Mouse (Mus musculus): Measurements from ENCODE around the gene Olfr324. TPM values are rescaled to one million over a fixed set of nuclear protein-coding genes. Genes with fewer than 3 reads are reported as not detected.

Olfr324 gene
- total RNA-seq, 2 experiments from 2014 or later, result not detected

DNA sequence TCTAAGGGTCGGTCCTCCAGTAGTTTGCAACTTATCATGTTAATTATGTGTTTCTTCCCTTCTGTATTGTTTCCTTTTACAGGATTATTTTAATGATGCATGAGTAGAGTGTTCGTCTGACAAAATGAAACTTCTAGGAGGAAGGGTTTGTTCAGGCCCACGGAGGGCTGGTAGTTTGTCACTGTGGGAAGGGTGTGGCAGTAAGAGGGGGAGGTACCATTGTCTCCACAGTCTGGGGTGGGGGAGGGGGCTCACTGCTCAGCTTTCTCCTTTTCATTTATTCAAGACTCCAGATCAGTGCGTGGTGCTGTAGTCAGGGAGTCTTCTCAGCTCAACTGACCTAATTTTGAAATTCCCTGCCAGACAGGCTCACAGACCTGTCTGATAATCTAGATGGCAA is 31.2 kb downstream of the Olfr324 start:
- ATAC-seq (replicated peaks; ENCODE audit: low FRiP score, low TSS enrichment, poor library complexity, severe bottlenecking), result no peak

DNA sequence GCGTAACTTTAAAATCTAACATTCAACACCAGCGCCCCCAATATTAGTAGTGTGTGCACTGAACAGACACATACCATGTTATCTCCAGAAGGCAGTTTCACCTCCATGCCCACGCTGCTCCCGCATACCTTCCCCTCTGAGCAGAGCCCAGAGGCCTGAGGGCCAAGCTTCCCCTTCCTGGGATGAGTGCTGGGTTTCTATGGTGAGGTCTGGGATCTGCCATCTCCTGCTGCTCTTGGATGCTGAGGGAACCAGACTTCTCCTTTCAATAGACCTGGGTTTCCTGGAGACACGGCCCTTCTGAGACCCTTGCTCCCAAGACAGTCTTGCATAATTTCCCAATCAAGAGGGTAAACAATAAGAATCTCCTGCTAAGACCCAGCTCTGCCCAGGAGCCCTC is 35.5 kb downstream of the Olfr324 start, which contains the start of gene Olfr323:
Gene Olfr323 (minus strand): TSS at position 101 of the 400 bp plus-strand sequence.
- no peak for ATAC-seq (replicated peaks; ENCODE audit: low FRiP score, low TSS enrichment, poor library complexity, severe bottlenecking)

DNA sequence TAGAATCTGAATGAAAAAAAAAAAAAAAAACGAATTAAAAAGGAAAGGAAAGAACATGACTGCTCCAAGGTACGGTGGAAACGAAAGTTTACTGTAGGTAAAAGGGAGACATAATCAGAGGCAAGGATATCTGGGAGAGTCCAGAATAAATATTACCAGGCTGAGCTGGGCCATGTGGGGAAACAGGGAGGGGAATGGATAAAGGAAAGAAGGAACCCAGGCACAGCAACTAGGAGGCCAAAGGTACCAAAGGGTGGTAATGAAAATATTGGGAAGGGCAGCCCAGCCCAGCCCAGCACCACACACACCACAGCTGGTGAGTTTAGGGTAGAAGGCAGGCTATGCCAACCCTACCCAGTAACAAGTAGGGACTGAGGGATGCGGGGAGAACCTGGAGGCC is 40.0 kb downstream of the Olfr324 start:
- no peak for ATAC-seq (replicated peaks; ENCODE audit: low FRiP score, low TSS enrichment, poor library complexity, severe bottlenecking)

DNA sequence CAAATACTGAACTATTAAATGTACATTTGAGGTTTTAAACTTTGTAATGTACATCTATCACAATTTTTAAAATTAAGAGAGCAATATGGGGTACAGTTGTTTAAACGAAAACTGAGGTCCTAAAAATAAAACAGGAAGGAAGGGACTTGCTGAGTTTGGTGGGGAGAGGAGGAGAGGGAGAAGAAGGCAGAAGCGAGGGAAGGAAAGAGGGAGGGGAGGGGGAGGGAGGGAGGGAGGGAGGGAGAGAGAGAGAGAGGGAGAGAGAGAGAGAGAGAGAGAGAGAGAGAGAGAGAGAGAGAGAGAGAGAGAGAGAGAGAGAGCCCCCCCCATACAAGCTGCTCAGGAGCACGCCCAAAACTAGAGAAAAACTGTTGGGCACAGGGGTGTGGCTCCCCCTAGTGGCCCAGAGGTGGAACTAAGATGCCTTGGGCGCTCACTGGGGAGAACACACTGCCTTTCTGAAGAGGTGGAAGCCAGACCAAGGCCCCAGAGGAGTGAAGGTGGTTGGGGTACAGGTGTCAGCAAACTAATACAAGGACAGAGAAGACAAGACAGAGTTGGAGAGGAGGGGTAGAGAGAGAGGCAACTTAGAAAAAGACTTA is 41.6 kb downstream of the Olfr324 start:
- peak; percentile 35; the same call in 1 of the 2 replicates for ATAC-seq (replicated peaks; ENCODE audit: low FRiP score, low TSS enrichment, poor library complexity, severe bottlenecking)

DNA sequence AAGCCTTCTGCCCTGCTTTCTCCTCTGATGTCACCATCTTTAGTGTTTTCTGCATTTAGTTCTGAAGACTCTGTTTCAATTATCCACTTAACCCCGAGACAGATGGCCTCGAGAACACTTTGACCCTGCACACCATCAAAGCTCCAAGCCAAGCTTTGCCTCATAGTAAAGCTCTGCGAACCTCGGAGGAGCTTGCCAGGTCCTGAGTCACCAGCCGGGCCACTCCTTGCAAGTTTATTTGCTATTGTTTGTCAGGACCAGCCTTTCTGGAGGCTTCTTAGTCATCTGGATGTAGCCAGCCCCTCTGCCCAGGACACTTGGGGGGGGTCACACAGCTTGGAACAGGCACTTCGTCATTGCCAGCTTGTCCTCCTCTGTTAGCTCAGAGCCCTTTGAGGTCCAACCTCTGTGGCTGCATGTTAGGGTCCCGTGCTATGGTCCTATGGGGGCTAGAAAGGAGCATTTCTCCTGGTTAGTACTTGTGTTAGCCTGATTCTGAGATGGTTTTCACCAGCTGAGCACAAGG is 43.3 kb downstream of the Olfr324 start:
- ATAC-seq (replicated peaks; ENCODE audit: low FRiP score, low TSS enrichment, poor library complexity, severe bottlenecking), result no peak

DNA sequence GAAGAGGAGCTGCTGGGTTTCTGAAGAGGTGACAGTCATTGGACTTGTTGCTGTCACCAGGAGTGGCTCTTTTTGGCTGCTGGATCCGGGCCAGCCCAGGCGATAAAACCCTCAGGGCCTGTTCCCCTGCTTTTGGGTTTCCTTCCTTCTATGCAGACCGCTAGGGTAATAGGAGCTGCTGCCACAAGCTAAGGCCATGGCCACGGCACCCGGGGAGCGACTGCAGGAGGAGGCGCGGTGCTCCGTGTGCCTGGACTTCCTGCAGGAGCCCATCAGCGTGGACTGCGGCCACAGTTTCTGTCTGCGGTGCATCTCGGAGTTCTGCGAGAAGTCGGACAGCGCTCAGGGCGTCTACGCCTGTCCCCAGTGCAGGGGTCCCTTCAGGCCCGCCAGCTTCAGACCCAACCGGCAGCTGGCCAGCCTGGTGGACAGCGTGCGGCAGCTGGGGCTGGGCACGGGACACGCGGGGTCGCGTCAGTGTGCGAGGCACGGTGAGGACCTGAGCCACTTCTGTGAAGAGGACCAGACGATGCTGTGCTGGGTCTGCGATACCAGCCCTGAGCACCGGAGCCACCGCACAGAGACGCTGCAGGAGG is 45.5 kb downstream of the Olfr324 start, which contains the start of gene Trim58:
Gene Trim58 (plus strand): TSS at position 194 of the 596 bp plus-strand sequence.
- ATAC-seq (replicated peaks; ENCODE audit: low FRiP score, low TSS enrichment, poor library complexity, severe bottlenecking), result peak; percentile 42

DNA sequence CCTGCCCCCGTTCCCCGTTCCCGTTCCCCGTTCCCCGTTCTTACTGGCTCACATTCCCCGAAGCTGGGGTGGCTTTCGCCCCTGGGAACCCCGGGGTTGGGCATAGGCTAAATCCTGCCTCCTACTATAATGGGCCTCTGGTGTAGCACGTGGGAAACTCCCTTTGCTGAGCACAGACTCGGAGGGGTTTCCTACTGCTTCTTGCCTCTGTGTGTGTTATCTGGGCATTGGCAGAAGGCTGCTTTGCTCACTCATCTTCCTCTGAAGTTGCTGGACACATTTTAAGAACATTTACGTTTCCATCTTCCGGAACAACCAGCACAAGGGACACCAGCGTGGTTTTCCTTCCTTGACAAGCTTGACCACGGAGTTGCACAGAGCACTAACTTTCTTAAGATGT is 46.1 kb downstream of the Olfr324 start:
- peak; percentile 66 for ATAC-seq (replicated peaks; ENCODE audit: low FRiP score, low TSS enrichment, poor library complexity, severe bottlenecking)

DNA sequence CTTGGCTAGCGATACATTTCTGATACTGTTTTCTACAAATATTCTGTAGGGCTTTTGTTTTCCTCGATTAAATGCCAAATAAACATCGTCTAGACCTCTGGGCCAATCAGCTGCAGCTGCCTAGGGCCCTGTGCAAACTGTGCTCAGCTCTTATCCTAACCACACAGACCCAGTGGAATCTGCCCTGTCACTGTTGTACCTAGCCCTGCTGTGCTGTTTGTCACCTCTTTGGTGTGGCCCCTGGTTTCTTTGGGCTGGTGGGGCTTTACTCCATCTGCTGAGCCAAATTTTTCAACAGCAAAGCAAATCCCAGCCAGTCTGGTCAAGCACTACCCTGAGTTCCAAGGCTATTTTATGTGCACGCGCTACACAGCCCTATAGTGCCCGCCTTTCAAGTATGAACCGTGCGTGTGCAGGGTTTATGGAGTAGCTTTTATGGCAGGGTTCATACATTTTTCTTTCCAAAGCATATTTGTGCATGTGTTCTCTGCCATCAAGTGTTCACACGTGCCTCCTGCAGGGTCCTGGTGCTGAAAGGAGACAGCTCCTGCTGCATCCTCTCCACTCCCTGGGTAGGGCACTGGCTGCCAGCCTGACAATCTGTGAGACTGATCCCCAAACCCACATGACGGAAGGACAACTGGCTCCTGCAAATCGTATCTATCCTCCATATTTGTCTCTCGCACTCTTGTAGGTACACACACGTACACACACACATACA is 46.9 kb downstream of the Olfr324 start:
- ATAC-seq (replicated peaks; ENCODE audit: low FRiP score, low TSS enrichment, poor library complexity, severe bottlenecking), result peak; percentile 92

DNA sequence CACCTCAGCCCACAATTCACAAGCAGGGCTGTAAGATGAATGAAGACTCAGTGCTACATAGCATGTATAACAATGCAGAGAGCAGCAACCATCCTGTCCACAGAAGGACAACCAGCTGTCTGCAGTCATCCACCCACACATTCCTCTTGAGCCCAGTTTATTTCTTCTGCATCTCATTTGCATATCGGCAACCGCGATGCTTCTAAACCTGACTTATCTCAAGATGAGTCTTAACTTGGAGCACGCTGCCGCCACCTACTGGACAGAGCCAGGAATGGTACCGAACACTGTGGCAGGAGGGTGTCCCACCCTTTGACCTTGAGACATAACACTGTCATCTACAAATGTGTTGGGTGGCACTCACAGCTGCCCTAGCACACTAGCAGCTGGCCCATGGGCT is 48.4 kb downstream of the Olfr324 start:
- ATAC-seq (replicated peaks; ENCODE audit: low FRiP score, low TSS enrichment, poor library complexity, severe bottlenecking), result peak; percentile 53

Other genes starting within 250 kb of the Olfr324 start
- gene Lypd8, start 216.1 kb upstream of the Olfr324 start, total RNA-seq (2014; fragmentation: Nextera tagmentation), result not detected in 2 replicates
- not detected in 2 replicates for gene Lypd8, start 216.1 kb upstream of the Olfr324 start, total RNA-seq (2017)
- not detected in 2 replicates for gene 1810065E05Rik, start 174.0 kb upstream of the Olfr324 start, total RNA-seq (2014; fragmentation: Nextera tagmentation)
- not detected in 2 replicates for gene 1810065E05Rik, start 174.0 kb upstream of the Olfr324 start, total RNA-seq (2017)
- not detected in 2 replicates for gene Gm12253, start 162.6 kb upstream of the Olfr324 start, total RNA-seq (2014; fragmentation: Nextera tagmentation)
- gene Gm12253, start 162.6 kb upstream of the Olfr324 start, total RNA-seq (2017), result not detected in 2 replicates
- gene Lypd9, start 142.2 kb upstream of the Olfr324 start, total RNA-seq (2014; fragmentation: Nextera tagmentation), result not detected in 2 replicates
- not detected in 2 replicates for gene Lypd9, start 142.2 kb upstream of the Olfr324 start, total RNA-seq (2017)
- not detected in 2 replicates for gene Olfr30, start 132.8 kb upstream of the Olfr324 start, total RNA-seq (2014; fragmentation: Nextera tagmentation)
- gene Olfr30, start 132.8 kb upstream of the Olfr324 start, total RNA-seq (2017), result not detected in 2 replicates
- gene Olfr332, start 102.6 kb upstream of the Olfr324 start, total RNA-seq (2014; fragmentation: Nextera tagmentation), result not detected in 2 replicates
- not detected in 2 replicates for gene Olfr332, start 102.6 kb upstream of the Olfr324 start, total RNA-seq (2017)
- not detected in 2 replicates for gene Olfr331, start 92.5 kb upstream of the Olfr324 start, total RNA-seq (2014; fragmentation: Nextera tagmentation)
- not detected in 2 replicates for gene Olfr331, start 92.5 kb upstream of the Olfr324 start, total RNA-seq (2017)
- gene Olfr330, start 60.3 kb upstream of the Olfr324 start, total RNA-seq (2014; fragmentation: Nextera tagmentation), result not detected in 2 replicates
- gene Olfr330, start 60.3 kb upstream of the Olfr324 start, total RNA-seq (2017), result not detected in 2 replicates
- gene Olfr329-ps, start 48.7 kb upstream of the Olfr324 start, total RNA-seq (2014; fragmentation: Nextera tagmentation), result not detected in 2 replicates
- not detected in 2 replicates for gene Olfr329-ps, start 48.7 kb upstream of the Olfr324 start, total RNA-seq (2017)
- not detected in 2 replicates for gene Olfr328, start 39.5 kb upstream of the Olfr324 start, total RNA-seq (2014; fragmentation: Nextera tagmentation)
- gene Olfr328, start 39.5 kb upstream of the Olfr324 start, total RNA-seq (2017), result not detected in 2 replicates
- not detected in 2 replicates for gene Olfr224, start 24.6 kb upstream of the Olfr324 start, total RNA-seq (2014; fragmentation: Nextera tagmentation)
- not detected in 2 replicates for gene Olfr224, start 24.6 kb upstream of the Olfr324 start, total RNA-seq (2017)
- gene Olfr325, start 17.4 kb upstream of the Olfr324 start, total RNA-seq (2014; fragmentation: Nextera tagmentation), result not detected in 2 replicates
- gene Olfr325, start 17.4 kb upstream of the Olfr324 start, total RNA-seq (2017), result not detected in 2 replicates
- gene 2210407C18Rik, start 21.0 kb downstream of the Olfr324 start, total RNA-seq (2014; fragmentation: Nextera tagmentation), result not detected in 2 replicates
- not detected in 2 replicates for gene 2210407C18Rik, start 21.0 kb downstream of the Olfr324 start, total RNA-seq (2017)
- not detected in 2 replicates for gene Olfr323, start 35.4 kb downstream of the Olfr324 start, total RNA-seq (2014; fragmentation: Nextera tagmentation)
- not detected in 2 replicates for gene Olfr323, start 35.4 kb downstream of the Olfr324 start, total RNA-seq (2017)
- gene Trim58, start 45.4 kb downstream of the Olfr324 start, total RNA-seq (2014; fragmentation: Nextera tagmentation), result 10.9 and 13.2 TPM in 2 replicates
- gene Trim58, start 45.4 kb downstream of the Olfr324 start, total RNA-seq (2017), result 5.3 and 8.0 TPM in 2 replicates
- not detected in 2 replicates for gene Olfr322, start 63.7 kb downstream of the Olfr324 start, total RNA-seq (2014; fragmentation: Nextera tagmentation)
- 0.15 TPM in 1 of 2 replicates, not detected in the other for gene Olfr322, start 63.7 kb downstream of the Olfr324 start, total RNA-seq (2017)
- gene Olfr320, start 86.0 kb downstream of the Olfr324 start, total RNA-seq (2014; fragmentation: Nextera tagmentation), result not detected in 2 replicates
- gene Olfr320, start 86.0 kb downstream of the Olfr324 start, total RNA-seq (2017), result not detected in 2 replicates
- gene Olfr319, start 104.0 kb downstream of the Olfr324 start, total RNA-seq (2014; fragmentation: Nextera tagmentation), result not detected in 2 replicates
- not detected in 2 replicates for gene Olfr319, start 104.0 kb downstream of the Olfr324 start, total RNA-seq (2017)
- not detected in 2 replicates for gene Olfr318, start 128.9 kb downstream of the Olfr324 start, total RNA-seq (2014; fragmentation: Nextera tagmentation)
- not detected in 2 replicates for gene Olfr318, start 128.9 kb downstream of the Olfr324 start, total RNA-seq (2017)
- not detected in 2 replicates for gene Olfr317, start 144.1 kb downstream of the Olfr324 start, total RNA-seq (2014; fragmentation: Nextera tagmentation)
- gene Olfr317, start 144.1 kb downstream of the Olfr324 start, total RNA-seq (2017), result not detected in 2 replicates
- gene Olfr316, start 157.6 kb downstream of the Olfr324 start, total RNA-seq (2014; fragmentation: Nextera tagmentation), result not detected in 2 replicates
- not detected in 2 replicates for gene Olfr316, start 157.6 kb downstream of the Olfr324 start, total RNA-seq (2017)
- not detected in 2 replicates for gene Olfr315, start 178.1 kb downstream of the Olfr324 start, total RNA-seq (2014; fragmentation: Nextera tagmentation)
- gene Olfr315, start 178.1 kb downstream of the Olfr324 start, total RNA-seq (2017), result not detected in 2 replicates
- not detected in 2 replicates for gene Olfr314, start 187.8 kb downstream of the Olfr324 start, total RNA-seq (2014; fragmentation: Nextera tagmentation)
- not detected in 2 replicates for gene Olfr314, start 187.8 kb downstream of the Olfr324 start, total RNA-seq (2017)
- gene Fam183b, start 206.8 kb downstream of the Olfr324 start, total RNA-seq (2014; fragmentation: Nextera tagmentation), result not detected in 2 replicates
- not detected in 2 replicates for gene Fam183b, start 206.8 kb downstream of the Olfr324 start, total RNA-seq (2017)
- not detected in 2 replicates for gene Olfr313, start 219.9 kb downstream of the Olfr324 start, total RNA-seq (2014; fragmentation: Nextera tagmentation)
- not detected in 2 replicates for gene Olfr313, start 219.9 kb downstream of the Olfr324 start, total RNA-seq (2017)
- not detected in 2 replicates for gene Olfr312, start 234.1 kb downstream of the Olfr324 start, total RNA-seq (2014; fragmentation: Nextera tagmentation)
- gene Olfr312, start 234.1 kb downstream of the Olfr324 start, total RNA-seq (2017), result not detected in 2 replicates
- gene Olfr311, start 244.1 kb downstream of the Olfr324 start, total RNA-seq (2014; fragmentation: Nextera tagmentation), result not detected in 2 replicates
- not detected in 2 replicates for gene Olfr311, start 244.1 kb downstream of the Olfr324 start, total RNA-seq (2017)

Measured in megakaryocyte-erythroid progenitor cell, adult 5-6 weeks (primary cell).